Mouse (Mus musculus) spleen, adult 10 weeks (tissue): Measurements from ENCODE around the gene Gm8094. TPM values are rescaled to one million over a fixed set of nuclear protein-coding genes. Genes with fewer than 3 reads are reported as not detected.

Source experiments
- polyA plus RNA-seq: library from polyadenylated mRNA; stranded (reverse); fragments of 350-450 nt; fragmentation: Illumina TruSeq; extraction: RNeasy Lipid Tissue Mini Kit (QIAGEN cat#74804); gene quantifications from one replicate; pipeline ENCODE4 v1.2.3, GENCODE M21; 2015; ENCODE audit warnings: low replicate concordance; ENCODE audit not compliant: insufficient read depth

Gm8094 gene
- polyA plus RNA-seq = not detected

GRCm38 (mm10) chr14:43076543-43076942, at the start of gene Gm8094:
Gm8094 (minus strand) TSS chr14:43076643.

GRCm38 (mm10) chr14:43100301-43100700, 23.9 kb upstream of the Gm8094 start, which contains the start of gene Gm8104:
Gm8104 (plus strand) TSS chr14:43100601.

Other genes with a start within 250 kb of the Gm8094 start
- not detected for gene Gm21977, start 223.2 kb downstream of the Gm8094 start, polyA plus RNA-seq
- gene Gm8082, start 83.0 kb downstream of the Gm8094 start, polyA plus RNA-seq = not detected
- not detected for gene Gm10376, start 61.0 kb downstream of the Gm8094 start, polyA plus RNA-seq
- not detected for gene Gm8104, start 24.0 kb upstream of the Gm8094 start, polyA plus RNA-seq
- not detected for gene Gm7233, start 103.2 kb upstream of the Gm8094 start, polyA plus RNA-seq
- not detected for gene Gm8122, start 158.7 kb upstream of the Gm8094 start, polyA plus RNA-seq
- not detected for gene Gm8126, start 182.0 kb upstream of the Gm8094 start, polyA plus RNA-seq
- not detected for gene Gm9732, start 198.4 kb upstream of the Gm8094 start, polyA plus RNA-seq
- gene Gm8127, start 217.2 kb upstream of the Gm8094 start, polyA plus RNA-seq = not detected